Mouse (Mus musculus): ENCODE data around the gene Ndst4.
A peak's percentile ranks its signal among the peaks of the same experiment; 100 is the strongest.

Ndst4 gene

DNA sequence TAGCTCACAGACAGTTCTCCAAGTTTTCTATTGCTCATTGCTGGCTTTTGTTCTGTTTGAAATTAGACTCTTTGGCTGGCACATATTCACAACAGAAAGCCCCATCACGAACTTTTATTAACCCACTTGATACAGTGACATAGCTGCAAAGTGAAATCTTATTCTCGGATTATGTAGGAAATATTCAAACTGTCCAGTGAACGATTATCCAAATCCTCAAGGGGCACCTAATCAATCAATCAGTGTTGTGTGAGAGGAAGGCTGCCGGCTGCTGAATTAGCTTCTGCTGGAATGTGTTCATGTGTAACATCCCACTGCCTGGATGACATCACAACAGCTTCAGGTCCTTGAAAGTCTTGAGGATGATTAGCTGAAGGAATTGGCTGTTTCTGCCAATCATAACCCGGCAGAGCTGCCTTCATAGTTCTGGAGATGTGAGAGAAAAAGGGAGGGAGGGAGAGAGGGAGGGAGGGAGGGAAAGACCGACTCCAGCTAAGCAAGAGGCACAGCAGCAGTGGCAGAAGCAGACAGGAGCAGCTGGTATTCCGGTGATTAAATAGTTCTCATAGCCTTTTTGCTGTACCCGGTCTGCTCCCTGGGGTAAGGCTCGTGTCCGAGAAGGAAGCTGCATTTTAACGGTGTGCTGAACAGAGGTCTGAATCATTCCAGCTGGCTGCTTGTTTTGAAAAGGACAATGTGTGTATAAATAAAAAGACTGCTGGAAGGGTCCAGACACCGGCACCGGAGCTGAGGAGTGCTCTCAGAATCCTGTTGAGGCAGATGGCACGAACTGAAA is at the start of gene Ndst4:
Gene Ndst4 (plus strand): TSS at position 476 of the 796 bp plus-strand sequence.
- peak; percentile 3 for DNase-seq

DNA sequence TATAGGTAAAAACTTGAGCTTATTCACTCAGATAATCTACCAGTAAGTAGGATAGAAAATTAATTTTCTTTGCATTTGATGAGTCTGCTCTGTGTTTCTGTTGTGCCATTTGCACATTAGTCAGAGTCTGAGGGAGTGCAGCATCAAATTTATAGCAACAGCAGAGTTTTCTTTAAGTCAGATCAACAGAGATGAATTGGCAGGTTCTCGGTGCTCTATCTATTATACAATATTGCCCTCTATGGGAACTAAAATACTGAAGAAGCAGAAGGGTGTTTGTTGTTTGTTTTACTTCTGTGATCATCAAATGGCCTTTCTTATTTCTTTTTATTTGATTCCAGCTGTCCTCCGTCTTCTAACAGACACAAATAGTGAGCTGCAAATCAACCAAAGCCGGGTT is 6.4 kb upstream of the Ndst4 start:
- no peak for DNase-seq

DNA sequence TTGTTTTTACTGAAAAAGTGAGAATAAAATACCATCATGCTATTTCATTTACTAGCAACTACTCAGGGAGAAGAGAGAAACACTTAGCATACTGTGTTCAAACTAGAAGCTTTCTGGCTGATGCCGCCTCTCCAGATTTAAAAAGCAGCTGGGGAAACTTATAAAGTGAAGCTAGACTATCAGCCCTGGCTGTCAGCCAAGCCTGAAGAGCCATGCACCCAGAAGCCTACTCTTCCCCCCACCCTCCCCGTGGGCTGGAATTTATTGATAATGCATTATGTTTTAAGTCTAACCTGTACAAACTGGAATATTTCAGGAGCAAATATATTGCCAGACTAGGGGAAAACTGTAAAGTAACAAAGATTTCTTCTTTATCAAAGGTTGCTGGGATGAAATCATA is 2.6 kb downstream of the Ndst4 start:
- DNase-seq = no peak

DNA sequence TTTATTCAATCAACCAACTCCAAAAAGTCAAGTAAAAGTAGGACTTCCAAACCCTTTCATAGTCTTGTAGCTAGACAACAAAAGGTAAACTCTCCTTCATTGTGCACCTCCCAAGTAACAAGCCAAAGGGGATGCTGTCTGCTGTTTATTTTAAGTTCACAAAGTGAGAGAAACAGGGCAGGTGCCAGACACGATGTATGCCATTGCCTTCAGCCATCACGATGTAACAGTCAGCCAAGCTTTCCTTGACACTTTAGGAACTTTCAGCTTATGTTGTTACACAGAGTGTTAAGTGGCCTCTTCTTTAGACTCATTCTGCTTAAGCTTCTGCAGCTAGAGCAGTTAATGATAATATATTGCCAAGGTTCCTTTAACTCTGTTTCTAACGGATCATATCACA is 3.1 kb downstream of the Ndst4 start:
- DNase-seq = no peak

DNA sequence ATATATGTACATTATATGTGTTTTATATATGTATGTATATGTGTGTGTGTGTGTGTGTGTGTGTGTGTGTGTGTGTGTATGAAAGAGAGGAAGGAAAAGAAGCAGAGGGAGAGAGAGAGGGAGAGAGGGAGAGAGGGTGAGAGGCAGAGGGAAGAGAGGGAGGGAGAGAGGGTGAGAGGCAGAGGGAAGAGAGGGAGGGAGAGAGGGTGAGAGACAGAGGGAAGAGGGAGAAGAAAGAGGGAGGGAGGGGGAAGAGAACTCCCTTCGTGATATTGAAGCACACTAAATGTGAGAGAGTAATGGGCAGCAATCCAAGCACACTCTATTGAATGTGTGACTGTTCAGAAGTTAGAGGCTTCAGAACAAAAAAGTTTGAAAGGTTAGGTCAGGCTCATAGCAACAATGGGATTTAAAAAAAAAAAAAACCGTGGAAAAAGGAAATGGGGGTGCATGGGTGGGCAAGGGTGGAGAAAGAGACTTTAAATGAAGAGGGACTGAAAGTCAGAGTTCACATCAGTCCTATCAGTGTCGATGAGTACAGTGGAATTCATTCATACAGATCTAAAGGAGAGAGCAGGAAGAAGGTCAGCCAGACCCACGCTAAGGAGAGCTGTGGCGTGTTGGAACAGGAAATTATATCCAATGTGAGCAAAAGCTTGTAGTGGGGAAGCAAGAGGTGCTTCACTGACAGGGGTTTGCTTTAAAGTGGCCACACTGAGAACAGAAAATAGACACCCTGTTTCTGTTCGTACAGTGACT is 63.2 kb downstream of the Ndst4 start:
- DNase-seq = no peak

DNA sequence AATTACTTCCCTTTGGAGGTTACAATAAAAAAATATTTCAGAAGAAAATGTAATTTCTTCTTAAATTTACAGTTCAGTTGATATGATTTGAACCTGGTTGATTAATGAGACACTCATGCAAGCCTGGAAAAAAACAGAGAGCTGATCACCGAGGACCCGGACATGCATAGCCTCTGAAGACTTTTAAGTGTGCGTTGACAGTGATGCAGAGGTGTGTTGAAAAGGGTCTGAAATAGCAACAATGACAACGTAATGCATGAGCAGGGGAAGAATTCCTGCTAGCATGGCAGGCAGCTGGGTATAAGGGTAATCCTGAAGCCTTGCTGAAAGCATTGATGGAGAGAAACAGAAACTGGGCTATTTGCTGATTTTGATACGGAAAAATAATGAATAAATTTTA is 106.2 kb downstream of the Ndst4 start:
- DNase-seq = no peak

DNA sequence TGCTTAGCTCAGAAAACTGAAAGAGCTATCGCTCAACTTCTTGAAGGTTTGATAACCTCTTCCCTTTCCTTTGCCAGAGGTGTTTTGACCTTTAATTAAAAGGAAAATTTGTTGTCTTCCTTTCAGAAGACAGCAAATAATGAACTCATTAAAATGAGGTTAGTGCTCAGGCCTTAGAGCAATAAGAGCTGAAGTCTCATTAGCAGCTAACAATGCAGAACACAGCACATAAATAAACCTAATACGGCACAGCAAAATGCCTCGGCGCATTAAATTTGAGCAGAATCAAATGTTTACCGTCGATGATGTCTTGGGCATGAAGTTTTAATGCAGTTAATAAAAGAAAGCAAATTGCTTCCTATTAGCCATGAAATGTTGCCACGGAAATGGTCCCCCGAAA is 129.5 kb downstream of the Ndst4 start:
- DNase-seq = no peak

DNA sequence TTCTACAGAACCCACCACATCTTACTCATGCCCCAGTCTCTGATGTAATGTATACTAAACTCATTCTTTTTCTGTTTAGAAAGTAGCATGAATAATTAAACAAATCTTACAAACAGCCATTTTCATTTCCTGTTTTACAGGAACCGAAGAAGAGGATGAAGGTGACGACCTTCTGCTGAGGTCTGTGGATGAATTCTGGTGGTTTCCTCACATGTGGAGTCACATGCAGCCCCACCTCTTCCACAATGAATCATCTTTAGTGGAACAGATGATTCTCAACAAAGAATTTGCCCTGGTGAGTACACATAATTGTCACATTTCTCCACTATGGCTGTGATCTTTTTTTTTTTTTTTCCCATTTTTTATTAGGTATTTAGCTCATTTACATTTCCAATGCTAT is 166.7 kb downstream of the Ndst4 start:
- DNase-seq = no peak

DNA sequence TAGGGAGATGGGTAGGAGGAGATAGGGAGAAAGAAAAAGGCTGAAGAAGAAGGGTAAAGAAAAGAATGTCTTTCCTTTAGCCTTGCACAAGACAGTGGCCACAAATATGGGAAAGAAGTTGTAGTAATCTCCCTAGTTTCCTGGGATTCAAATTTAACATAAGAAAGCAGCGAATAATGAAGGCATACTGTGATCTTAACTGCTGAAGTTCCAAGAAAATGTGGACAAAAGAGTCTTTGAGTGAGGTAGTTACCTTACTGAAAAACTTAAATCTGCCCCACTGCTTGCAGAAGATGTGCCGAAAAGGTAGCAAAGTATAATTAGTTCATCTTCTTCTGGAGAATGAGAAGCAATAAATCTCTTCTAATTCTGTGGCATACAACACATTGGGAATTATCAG is 228.4 kb downstream of the Ndst4 start:
- no peak for DNase-seq

DNA sequence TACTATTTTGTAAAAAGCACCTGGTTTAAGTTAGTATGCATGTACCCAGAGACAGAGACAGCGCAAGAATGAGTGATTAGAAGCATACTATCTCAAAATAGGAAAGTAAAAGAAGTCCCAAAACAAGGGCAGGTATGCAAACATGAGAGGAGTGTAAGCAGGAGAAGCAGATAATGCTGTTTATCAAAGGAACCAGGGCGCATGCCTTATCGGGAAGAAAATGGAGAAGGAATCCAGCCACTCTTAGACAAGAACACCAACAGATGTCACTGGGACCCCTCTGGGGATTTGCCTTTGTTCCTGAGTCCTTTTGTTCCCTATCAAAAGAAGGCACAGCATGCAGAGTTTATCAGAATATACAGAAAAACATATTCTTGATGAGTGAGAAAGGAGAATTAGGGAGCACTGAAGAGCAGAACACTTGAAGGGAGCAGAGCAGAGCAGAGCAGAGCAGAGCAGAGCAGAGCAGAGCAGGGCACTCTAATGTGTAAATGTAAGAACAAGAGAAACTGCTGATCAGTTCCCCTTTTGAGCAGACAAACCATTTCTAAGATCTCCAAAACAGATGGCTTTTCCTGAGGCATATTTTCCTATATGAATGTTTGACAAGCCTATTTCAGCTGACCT is 251.2 kb downstream of the Ndst4 start:
- DNase-seq = no peak

DNA sequence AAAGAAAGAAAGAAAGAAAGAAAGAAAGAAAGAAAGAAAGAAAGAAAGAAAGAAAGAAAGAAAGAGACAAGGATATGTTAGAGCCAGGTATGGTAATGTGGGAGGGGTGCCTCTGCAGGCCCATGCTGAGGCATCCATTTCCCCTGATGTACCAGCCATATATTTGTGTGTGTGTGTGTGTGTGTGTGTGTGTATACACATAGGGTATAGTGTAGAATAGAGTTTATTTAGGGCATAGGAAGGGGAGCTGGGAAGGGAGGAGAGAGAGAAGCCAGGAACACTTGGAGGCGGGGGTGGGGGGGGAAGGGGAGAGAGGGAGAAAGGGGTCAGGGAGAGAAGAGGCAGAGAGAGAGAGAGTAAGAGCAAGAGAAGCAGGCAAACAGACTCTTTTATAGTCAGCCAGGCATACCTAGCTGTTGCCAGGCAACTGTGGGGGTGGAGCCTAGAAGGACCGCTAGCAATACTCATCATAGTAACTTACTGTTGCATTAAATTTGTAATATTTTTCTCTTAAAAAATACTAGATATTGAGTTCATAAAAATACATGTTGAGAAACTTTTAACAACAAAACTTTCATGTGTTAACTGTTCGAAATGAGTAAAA is 256.3 kb downstream of the Ndst4 start:
- no peak for DNase-seq

DNA sequence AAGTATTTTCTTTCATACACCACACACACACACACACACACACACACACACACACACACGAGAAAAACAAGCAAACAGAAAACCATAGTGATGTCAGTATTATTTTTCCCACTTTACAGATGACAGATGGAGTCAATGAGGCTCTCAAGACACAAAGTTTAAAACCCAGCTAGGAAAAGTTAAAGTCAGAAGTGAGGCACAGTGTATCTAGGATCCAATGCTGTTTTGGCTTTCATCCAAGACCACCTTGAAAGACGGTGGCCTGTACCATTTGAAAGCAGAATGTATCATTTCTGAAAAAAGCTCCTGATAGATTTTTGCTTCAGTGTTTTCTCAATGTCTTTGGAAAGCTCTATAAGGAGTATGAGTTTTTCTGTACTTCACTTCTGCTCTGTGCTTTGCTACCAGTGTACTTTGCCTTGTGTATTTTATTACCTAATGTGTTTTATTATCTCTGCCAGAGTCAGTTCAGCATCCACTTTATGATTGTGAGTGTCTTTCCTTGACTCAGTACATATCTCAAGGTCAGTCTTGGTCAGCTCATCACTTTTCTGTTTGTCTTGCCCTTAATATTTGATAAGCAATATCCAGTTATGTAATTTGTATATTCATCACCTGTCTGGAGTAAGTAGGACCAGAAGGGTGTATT is 257.1 kb downstream of the Ndst4 start:
- DNase-seq = no peak

DNA sequence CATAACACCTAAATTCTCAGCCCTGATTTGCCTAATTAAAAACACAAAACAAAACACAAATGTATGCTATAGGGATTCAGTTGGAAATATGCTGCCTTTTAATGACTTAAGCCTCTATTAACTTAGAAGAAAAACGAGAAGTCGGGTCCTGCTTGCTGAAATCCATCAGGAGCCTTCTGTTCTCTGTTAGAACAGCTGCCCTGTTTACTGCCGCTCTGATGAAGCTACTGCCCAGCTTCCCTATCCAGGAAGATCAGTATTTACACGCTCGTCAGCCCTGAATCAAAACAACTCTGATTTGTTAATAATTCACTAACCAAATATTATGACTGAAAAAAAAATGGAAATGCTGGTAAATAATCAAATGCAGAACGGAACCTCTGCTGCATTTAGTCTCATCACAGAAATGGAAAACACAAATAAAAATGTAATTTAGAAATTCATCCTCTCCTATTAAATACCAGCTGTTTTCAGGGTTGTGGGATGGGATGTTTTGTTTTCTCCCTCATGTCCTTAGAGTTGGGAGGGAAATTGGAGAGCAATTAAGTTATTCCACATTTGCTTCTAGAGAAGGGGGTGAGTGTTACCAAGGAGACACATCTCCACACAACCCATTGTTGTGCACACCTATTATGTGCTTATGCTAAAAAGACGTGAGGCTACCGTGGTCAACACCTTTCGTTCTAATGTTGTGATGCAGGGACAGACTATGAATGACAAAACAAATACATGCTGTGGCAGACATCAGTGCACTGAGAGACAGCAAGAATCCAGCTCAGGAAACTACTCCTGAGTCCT is 270.3 kb downstream of the Ndst4 start:
- no peak for DNase-seq

DNA sequence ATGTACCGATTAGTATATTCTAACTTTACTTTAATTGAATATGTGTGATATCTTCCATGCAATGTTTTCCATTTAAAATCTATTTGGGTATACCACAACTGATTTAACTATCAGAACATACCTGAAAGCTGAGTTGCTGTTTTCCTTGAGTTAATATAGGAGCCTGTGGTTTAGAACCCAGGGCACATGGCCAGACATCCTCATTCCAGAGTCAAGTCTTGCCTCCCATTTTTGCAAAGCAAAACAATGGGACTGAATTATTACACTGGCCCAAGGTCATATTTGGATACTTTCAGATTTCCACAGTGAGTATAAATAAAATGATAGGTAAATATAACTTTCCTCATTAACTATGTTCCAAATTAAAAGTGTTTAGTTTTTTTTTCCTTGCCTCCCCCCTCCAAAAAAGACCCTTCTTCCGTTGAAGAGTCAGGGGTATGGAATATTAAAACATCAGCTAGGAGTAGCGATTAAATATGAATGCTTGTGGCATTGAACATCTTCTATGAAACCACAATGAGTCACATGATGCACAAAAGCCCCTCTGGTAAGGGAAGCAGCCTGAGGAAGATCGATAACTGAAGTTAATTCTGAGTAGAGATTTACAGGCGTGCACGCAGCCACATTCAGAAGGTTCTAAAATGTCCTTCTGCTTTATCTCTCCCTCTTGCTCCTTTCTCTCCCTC is 271.5 kb downstream of the Ndst4 start:
- no peak for DNase-seq

DNA sequence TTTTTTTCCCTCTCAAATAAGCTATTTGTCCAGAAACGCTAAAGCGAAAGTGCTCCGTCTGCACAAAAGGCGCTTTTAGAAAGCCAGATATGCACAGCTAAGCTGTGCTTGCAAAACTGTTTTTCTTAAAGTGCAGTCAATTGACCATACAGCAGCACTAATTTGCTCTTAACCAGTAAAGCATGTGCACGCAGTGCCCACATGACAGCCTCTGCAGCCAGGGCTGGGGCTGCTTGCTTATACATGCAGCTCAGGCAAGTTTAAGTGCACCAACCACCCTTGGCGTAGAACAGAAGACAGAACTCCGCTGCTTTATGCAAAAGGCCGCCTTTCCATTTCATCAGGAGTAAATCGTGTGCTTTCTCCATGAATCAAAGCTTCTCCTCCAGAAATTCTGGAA is 275.0 kb downstream of the Ndst4 start:
- DNase-seq = no peak

DNA sequence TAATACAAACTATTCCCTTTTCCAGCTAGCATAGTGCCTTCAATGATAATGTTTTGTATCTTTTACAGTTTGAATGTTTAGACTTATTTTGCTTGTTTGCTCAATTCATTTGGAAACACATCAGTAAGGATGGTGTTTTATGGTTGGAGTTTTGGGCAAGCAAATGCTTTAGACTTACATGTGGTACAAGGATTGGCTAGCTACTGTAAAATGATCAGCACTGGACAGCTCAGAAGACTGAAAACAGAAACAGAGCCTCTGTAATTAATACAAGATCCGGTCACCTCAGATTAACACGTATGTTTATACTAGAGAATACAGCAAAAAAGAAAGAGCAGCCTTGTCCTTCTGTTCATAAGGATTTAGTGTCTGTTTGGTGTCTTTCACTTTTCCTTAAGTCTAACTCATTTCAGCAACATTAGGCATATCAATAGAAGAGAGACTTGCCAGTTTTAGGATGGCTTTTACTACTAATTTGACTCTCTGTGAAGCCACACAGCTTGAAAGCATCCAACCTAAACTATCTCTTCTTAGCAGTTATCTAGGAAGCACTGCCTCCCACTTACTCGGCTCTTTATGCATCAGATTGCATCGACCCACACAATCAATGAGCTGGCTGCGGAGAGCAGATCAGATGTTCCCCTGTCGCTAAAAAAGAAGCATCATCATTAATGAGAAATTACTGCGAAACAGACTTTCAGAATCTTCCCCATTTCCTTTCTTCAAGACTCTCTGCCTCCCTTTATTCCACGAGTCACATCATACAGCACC is 279.8 kb downstream of the Ndst4 start:
- no peak for DNase-seq

DNA sequence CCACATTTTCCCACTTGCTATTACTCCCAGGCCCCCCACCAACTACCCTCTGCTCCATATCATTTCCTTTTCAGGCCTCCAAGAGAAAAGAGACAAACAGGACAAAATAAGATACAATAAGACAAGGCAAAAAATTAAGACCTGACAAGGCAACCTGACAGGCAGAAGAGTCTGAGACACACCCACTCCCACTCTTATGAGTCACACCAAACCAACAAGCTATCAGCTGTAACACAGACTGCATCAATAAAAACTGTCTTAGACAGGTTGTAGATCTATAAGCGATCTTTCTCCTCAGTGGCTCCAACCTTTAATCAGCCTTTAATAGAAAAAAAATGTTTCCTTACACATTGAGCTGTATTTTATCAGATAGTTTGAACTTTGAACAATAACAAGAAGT is 280.7 kb downstream of the Ndst4 start:
- DNase-seq = no peak

DNA sequence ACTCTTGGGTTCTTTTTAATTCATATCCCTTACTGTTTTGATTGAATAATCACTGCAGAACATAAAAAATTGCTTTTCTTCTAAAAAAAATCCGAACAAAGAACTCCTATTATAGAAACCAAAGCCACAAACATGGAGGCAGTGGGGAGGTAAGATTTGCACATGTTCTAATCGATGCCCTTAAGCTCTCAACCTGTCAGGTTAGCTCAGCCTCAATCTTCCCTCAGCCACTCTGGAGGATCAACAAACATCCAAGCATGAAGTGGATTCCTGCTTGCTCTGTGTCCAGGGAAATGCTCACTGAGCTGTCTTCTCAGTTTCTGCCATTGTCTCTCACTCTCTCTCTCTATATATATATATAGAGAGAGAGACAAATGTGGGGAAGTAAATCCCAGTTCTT is 283.7 kb downstream of the Ndst4 start:
- DNase-seq = no peak

DNA sequence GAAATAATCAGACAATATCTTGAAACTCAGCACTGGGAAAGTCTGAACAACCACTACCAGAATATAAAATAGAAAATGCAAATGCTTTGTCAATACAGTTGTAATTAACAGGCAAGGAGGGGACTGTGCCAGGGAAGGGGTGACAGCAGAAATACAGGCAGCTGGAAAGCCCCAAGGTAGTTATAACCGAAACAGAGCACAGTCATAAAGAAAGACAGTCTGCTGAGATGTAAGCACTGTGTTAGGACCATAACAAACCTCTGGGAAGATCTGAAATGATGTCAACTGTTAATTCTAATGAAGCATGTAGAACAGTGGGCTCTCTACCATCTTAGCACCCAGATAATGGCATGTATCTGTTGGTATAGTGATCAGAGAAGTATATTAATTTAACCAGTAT is 287.1 kb downstream of the Ndst4 start:
- DNase-seq = no peak

DNA sequence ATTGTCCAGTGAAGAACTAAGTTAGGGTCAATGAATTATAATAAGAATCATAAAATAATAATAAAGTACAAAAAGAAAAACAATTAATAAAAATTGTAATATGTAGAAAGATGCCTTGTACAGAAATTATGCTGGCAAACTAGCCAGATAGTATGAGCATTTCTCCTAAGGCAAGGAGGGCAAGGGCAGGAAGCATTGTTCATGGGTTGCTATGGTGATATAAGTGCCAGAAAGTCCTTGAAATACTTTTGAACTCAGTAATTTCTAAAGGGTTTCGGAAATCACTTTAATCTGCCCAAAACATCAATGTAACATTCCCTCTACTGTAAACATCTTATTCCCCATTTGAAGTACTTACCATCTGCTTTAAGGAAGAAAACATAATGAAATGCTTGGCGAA is 319.1 kb downstream of the Ndst4 start:
- DNase-seq = no peak

DNA sequence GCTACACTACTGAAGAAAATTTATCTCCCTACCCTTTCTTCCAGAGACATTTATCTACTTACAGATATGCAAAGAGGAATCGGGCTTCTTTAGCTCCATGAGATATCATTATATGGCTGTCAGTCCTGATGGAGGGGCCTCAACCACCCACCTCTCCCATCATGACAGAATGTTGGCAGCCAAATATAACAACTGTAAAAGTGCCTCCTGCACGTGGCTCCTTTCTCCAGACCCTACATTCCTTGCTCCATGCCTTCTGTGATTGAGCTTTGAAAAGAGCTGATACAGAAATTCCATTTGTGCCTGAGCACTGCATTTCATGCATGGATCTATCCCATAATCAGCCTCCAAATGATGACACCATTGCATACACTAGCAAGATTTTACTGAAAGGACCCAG is 331.1 kb downstream of the Ndst4 start:
- no peak for DNase-seq

All from lung, postnatal 14 days (tissue).